Mouse (Mus musculus): ENCODE measurements at regions not wholly inside any gene's neighbourhood (a gene's known extent, or its start where the extent isn't known, plus 50 kb on each side); places are given as distances from the start of the nearest gene placed in this dataset.

DNA sequence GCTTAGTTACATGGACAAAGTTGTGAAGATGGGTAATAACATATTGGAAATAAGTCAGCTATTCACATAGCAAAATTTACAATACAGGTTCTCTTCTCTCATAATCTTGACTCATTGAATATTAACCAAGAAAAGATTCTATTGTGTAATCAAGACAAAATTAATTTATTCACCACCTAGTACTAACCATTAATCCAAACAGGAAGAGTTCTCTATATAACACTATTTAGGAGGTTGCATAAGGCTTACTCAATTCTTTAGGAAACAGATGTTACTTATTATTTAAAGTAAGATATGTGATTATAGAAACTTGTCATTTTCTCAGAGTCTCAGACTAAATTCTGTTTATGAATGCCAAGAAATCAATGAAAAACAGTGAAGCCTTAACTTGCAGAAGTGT is 600.4 kb upstream of the Tusc1 start:
- no peak overlapping the region for H3K4me3 ChIP-seq (ENCODE audit: insufficient read depth in 1 of 2, low read depth in 2 of 2, low read length in 2 of 2)
- no peak overlapping the region for H3K27ac ChIP-seq
- ATAC-seq (ENCODE audit: insufficient read depth) = no peak
- no peak overlapping the region for H3K9ac ChIP-seq (replicated peaks)
- H3K4me1 ChIP-seq (replicated peaks; ENCODE audit: control insufficient read depth in 2 of 2, insufficient read depth in 2 of 2, low read length in 1 of 2) = no peaks in the 10 kb centered on the region
- H3K36me3 ChIP-seq (replicated peaks; ENCODE audit: control insufficient read depth, insufficient read depth, low read depth) = no peaks in the 10 kb centered on the region
- no peaks in the 10 kb centered on the region for H3K27me3 ChIP-seq (ENCODE audit: control insufficient read depth, insufficient read depth, low read length)
- no peak for DNase-seq (ENCODE audit: low read depth in 3 of 3, low spot score in 3 of 3)
- no peak overlapping the region for H3K4me2 ChIP-seq (ENCODE audit: low read depth)
- no peak for TF ChIP-seq CTCF (IDR thresholded peaks at IDR 0.05; ENCODE audit: low read depth)
- TF ChIP-seq EP300 (IDR thresholded peaks at IDR 0.05; ENCODE audit: low read depth) = no peak
- no peaks in the 10 kb centered on the region for H3K9me3 ChIP-seq (ENCODE audit: control insufficient read depth, low read length)

DNA sequence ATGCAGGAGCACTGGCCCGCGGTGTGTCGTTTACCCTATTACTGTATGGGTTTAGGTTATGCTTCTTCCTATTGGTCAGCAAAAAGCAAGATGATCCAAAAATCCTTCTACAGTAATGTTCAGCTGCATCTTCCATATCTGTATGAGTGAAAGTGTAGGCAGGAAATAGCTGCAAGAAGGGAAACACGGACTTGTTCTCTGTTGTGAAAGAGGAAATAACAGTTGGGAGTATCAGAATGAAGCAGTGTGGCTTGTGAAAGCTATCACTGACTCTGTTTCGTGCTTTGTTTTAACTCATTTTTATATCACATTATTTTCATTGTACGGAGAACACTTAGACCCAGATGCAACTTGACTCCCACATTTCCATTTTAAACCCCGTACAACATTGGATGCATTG is 591.8 kb upstream of the Tusc1 start:
- TF ChIP-seq EP300 (IDR thresholded peaks at IDR 0.05; ENCODE audit: low read depth) (no peak), CTCF (IDR thresholded peaks at IDR 0.05; ENCODE audit: low read depth) (no peak)
- no peak for ATAC-seq (ENCODE audit: insufficient read depth)
- no peak overlapping the region for H3K4me3 ChIP-seq (ENCODE audit: insufficient read depth in 1 of 2, low read depth in 2 of 2, low read length in 2 of 2)
- no peaks in the 10 kb centered on the region for H3K4me1 ChIP-seq (replicated peaks; ENCODE audit: control insufficient read depth in 2 of 2, insufficient read depth in 2 of 2, low read length in 1 of 2)
- DNase-seq (ENCODE audit: low read depth in 3 of 3, low spot score in 3 of 3) = no peak
- H3K27me3 ChIP-seq (ENCODE audit: control insufficient read depth, insufficient read depth, low read length) = no peaks in the 10 kb centered on the region
- H3K9me3 ChIP-seq (ENCODE audit: control insufficient read depth, low read length) = no peaks in the 10 kb centered on the region
- WGBS (ENCODE audit: insufficient replicate concordance) = 66% methylated on average over 7 of the region's 7 CpGs
- H3K36me3 ChIP-seq (replicated peaks; ENCODE audit: control insufficient read depth, insufficient read depth, low read depth) = no peaks in the 10 kb centered on the region
- no peak overlapping the region for H3K9ac ChIP-seq (replicated peaks)
- no peak overlapping the region for H3K27ac ChIP-seq
- H3K4me2 ChIP-seq (ENCODE audit: low read depth) = no peak overlapping the region

DNA sequence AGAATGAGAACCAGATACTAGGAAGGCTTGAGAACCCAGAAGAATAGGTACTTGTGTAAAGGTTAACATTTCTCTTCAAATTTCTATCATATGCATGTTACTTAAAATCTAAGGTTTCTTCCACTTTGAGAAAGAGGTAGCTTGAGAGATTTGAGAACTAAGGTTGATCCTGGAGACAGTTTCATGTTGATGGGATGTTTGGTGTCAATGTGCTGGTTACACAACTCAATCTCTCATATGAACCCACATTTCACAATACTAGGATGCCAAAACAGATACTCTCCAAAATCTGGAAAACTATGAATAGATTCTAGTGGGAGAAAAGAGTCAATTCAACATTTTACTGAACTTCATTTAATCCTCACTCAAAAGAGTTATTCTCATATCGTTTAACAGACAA is 589.1 kb upstream of the Tusc1 start:
- Histone ChIP-seq H3K9me3 (ENCODE audit: control insufficient read depth, low read length) (no peaks in the 10 kb centered on the region), H3K4me3 (ENCODE audit: insufficient read depth in 1 of 2, low read depth in 2 of 2, low read length in 2 of 2) (no peak overlapping the region), H3K27me3 (ENCODE audit: control insufficient read depth, insufficient read depth, low read length) (no peaks in the 10 kb centered on the region), H3K36me3 (replicated peaks; ENCODE audit: control insufficient read depth, insufficient read depth, low read depth) (no peaks in the 10 kb centered on the region), H3K4me2 (ENCODE audit: low read depth) (no peak overlapping the region), H3K27ac (no peak overlapping the region), H3K4me1 (replicated peaks; ENCODE audit: control insufficient read depth in 2 of 2, insufficient read depth in 2 of 2, low read length in 1 of 2) (no peaks in the 10 kb centered on the region), H3K9ac (replicated peaks) (no peak overlapping the region)
- DNase-seq (ENCODE audit: low read depth in 3 of 3, low spot score in 3 of 3) (no peak), ATAC-seq (ENCODE audit: insufficient read depth) (no peak)
- WGBS (ENCODE audit: insufficient replicate concordance) = 65% methylated on average over 1 of the region's 1 CpGs
- no peak for TF ChIP-seq CTCF (IDR thresholded peaks at IDR 0.05; ENCODE audit: low read depth)
- TF ChIP-seq EP300 (IDR thresholded peaks at IDR 0.05; ENCODE audit: low read depth) = no peak

DNA sequence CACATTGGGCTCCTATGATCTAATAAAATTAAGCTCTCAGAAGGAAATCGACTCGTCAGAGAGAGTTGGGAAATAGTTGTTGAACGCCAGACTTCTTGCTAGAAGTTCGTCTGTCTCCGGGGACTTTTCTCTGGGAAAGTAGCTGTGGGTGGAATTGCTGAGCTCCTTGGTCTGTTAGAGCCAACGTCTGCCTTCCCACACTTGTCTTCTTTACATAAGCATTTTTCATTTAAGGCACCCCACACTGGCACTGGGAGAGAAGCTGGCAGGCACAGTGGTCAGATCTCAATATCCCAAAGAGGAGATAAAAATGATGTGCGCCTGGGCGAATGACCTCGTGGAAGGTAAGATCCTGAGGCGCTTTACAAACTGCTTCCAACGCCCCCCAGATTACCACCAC is 551.3 kb upstream of the Tusc1 start:
- ATAC-seq (ENCODE audit: insufficient read depth) (no peak), DNase-seq (ENCODE audit: low read depth in 3 of 3, low spot score in 3 of 3) (no peak)
- no peak overlapping the region for H3K27ac ChIP-seq
- H3K36me3 ChIP-seq (replicated peaks; ENCODE audit: control insufficient read depth, insufficient read depth, low read depth) = no peaks in the 10 kb centered on the region
- no peak overlapping the region for H3K4me3 ChIP-seq (ENCODE audit: insufficient read depth in 1 of 2, low read depth in 2 of 2, low read length in 2 of 2)
- no peaks in the 10 kb centered on the region for H3K9me3 ChIP-seq (ENCODE audit: control insufficient read depth, low read length)
- no peaks in the 10 kb centered on the region for H3K27me3 ChIP-seq (ENCODE audit: control insufficient read depth, insufficient read depth, low read length)
- TF ChIP-seq EP300 (IDR thresholded peaks at IDR 0.05; ENCODE audit: low read depth) (no peak), CTCF (IDR thresholded peaks at IDR 0.05; ENCODE audit: low read depth) (no peak)
- H3K4me1 ChIP-seq (replicated peaks; ENCODE audit: control insufficient read depth in 2 of 2, insufficient read depth in 2 of 2, low read length in 1 of 2) = no peaks in the 10 kb centered on the region
- no peak overlapping the region for H3K9ac ChIP-seq (replicated peaks)
- WGBS (ENCODE audit: insufficient replicate concordance) = 72% methylated on average over 11 of the region's 11 CpGs
- no peak overlapping the region for H3K4me2 ChIP-seq (ENCODE audit: low read depth)

DNA sequence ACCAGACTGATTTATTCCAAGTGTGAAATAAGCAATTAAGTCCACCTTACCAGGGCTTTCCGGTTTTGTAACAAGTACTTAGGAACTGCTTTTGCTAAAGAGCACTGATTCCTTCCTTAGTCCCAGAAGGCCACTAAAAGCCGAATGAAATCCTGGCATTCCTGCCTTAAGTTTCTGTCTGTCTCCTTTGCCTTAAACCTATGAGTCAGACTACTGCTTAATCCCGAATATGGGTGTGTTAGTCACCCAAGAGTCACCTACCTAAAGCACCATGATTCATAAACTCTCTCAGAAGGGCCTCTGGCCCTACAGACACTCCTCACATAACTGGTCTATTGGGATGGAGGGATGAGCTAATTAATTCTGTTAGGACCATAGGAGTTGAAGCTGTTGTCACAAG is 546.0 kb upstream of the Tusc1 start:
- no peak overlapping the region for H3K9ac ChIP-seq (replicated peaks)
- no peaks in the 10 kb centered on the region for H3K27me3 ChIP-seq (ENCODE audit: control insufficient read depth, insufficient read depth, low read length)
- no peak overlapping the region for H3K4me3 ChIP-seq (ENCODE audit: insufficient read depth in 1 of 2, low read depth in 2 of 2, low read length in 2 of 2)
- no peak for TF ChIP-seq CTCF (IDR thresholded peaks at IDR 0.05; ENCODE audit: low read depth)
- no peak for TF ChIP-seq EP300 (IDR thresholded peaks at IDR 0.05; ENCODE audit: low read depth)
- no peaks in the 10 kb centered on the region for H3K4me1 ChIP-seq (replicated peaks; ENCODE audit: control insufficient read depth in 2 of 2, insufficient read depth in 2 of 2, low read length in 1 of 2)
- no peaks in the 10 kb centered on the region for H3K36me3 ChIP-seq (replicated peaks; ENCODE audit: control insufficient read depth, insufficient read depth, low read depth)
- 48% methylated on average over 3 of the region's 3 CpGs for WGBS (ENCODE audit: insufficient replicate concordance)
- no peak overlapping the region for H3K27ac ChIP-seq
- ATAC-seq (ENCODE audit: insufficient read depth) = no peak
- H3K9me3 ChIP-seq (ENCODE audit: control insufficient read depth, low read length) = no peaks in the 10 kb centered on the region
- H3K4me2 ChIP-seq (ENCODE audit: low read depth) = no peak overlapping the region
- no peak for DNase-seq (ENCODE audit: low read depth in 3 of 3, low spot score in 3 of 3)
